Mouse (Mus musculus) left cerebral cortex, postnatal 4 days (tissue): Measurements from ENCODE around the gene Grid1. TPM values are rescaled to one million over a fixed set of nuclear protein-coding genes. Genes with fewer than 3 reads are reported as not detected.
A peak's percentile ranks its signal among the peaks of the same experiment; 100 is the strongest.

Experiments used
- DNase-seq: peaks from one replicate; pipeline ENCODE4 v3.0.0-alpha.2; 2022
- intact Hi-C: fragments of 180-260 bp; cut with DNase I; formaldehyde crosslinking; loops from one replicate; pipeline ENCODE4 v1.15.1; 2025
- total RNA-seq, 2 experiments: library from RNA; stranded (reverse); gene quantifications; 2 replicates each; pipeline ENCODE4 v1.2.3; 2021

The Grid1 gene
- total RNA-seq, 2 experiments from 2014 or later = 42.9 to 51.1 TPM

DNA sequence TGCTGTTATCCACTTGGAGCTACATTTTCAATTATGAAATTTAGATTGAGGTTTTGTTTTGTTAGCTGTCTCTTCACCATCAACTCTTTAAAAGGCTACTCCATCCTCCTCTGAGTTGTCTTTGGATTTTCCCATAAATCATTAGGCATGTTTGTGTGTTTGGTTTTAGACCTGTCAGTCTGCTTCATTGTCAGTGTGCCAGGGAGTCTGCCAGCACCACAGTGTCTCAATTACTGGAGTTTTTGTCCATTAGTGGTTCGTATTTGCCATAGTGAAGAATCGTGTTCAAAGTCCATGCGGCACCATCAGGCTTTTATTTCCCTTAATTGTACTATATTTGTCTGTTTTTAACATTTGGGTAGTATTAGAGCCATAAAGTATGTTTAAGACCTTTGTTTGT, 516.7 kb downstream of the Grid1 start:
- intact Hi-C loops = no loop called here
- no peak for DNase-seq

DNA sequence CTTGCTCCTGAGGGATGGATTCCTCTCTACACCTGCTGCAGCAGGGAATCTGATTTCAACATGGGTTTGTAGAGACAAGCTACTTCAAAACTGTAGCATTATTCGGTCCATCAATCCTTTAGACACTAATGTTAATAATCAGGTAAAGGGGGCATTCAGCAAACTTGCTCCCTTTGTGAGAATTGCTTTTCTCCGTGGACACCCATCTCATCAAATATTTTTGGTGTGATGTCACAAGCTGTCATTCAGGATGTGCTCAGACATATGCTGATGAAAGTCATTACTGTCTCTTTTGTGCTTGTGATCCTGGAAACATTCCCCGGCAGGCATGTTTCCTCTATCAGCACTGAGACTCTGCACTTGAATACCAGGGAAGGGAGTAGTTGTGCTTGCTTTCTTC, 536.1 kb downstream of the Grid1 start:
- no peak for DNase-seq
- intact Hi-C loops = no loop called here

DNA sequence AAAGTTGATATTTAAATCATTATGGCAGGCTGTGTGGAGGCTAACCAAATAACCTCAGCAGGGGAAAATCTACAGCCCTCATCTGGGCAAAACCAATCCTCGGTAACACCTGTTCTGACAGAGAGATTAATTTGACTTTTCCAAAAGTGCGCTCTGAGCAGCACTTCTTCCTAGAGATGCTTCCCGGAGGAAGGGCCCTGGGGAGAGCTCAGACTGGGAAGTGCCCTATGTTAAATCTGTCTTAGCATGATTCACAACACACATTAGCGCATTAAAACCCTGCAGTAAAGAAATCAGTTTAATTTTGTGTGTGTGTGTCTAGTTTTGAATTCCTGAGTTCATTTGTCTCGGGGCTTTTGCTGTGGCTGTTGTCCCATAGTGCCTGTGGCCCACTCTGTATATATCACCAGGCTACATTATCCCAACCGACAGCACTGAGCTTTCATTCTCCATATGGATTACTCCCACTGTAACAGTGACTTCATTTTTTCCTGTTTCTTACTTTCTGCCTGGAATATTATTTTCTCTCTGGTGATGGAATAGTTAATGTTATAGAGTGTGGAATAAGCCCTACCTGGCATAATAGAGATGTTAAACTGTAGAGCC, 536.7 kb downstream of the Grid1 start:
- DNase-seq = no peak
- intact Hi-C loops = no loop called here

DNA sequence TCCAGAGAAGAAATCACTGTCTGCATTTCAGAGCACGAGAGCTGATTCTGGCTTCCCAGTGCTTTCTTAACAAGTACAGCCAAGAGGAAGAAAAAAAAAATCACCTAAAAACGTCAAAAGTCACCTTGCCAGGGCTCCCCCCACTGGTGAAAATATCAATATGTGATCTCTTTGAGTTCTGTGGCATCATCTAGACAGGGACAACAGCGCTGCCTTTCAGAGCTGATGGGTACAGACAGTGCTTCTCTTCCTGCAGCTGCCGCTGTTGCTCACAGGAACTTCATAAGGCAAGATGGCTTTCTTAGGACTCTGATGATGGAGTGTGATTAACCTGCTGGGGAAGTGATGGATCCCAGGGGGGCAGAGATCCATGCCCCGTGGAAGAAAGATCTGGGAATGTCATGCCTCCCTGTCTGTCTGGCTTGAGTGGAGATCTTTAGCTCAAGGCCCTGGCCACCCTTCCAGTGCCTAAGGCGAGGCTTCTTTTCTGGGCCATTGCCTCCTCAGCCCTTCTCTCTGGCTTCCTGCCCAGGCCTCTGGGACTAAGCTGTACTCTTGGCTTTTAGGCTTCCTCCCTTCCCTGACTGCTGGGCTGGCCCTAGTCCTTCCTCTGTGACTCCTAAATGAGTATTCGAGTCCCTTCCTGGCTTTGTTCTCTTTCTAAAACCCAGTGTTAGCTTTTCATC, 538.4 kb downstream of the Grid1 start:
- intact Hi-C loops = no loop called here
- peak; percentile 75 for DNase-seq

DNA sequence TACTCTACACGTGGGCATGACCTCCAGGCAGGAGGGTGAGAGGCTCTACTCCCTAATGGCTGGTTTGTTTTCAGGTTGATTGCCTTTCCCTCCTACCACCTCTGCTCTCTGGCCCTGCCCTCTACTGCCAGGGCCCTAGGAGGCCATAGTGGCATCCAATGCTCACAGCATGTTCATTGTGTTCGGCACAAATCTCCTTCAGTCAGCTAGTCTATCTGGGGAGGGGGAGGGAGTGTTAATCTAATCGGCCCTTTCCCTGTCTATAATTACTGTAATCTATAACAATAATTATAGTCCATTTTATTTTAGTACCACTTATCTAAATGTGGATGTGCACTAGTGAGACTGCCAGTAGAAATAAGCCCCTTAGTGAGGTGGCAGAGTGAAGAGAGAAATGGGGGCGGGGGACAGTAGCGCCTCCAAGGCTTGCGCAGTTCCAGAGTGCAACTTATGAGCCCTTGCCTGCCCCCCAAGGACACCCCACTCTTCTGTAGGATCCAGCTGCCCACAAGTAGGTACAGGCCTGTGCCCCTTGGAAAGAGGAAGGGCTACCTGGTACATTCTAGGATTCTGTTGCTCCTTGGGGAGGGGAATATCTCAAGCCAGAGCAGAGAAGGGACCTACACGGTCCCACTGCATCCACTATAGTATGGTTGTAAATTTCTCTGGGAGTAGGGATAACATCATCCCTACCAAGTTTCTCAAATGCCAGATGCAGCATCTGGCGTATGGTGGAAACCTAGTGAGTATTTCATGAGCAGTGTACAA, 545.5 kb downstream of the Grid1 start:
- intact Hi-C loops = no loop called here
- no peak for DNase-seq

DNA sequence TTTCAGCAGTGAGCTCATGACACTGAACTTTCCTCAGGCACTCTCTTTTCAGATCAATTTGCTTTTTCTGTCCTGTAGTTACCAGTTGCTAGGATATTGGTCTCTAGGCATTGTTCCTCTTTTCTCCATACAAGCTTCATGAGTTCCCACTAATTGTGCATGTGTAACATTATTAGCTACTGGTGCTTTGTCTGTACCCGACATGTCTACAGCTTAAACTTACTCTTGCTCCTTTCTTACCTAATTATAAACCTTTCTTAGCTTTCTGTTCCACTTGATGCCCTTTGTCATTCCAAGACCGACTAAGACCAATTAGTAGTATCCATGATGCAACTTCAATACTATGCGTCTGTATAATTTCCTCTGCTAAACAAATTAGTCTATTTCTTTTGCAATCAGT, 554.5 kb downstream of the Grid1 start:
- DNase-seq = no peak
- intact Hi-C loops = no loop called here

DNA sequence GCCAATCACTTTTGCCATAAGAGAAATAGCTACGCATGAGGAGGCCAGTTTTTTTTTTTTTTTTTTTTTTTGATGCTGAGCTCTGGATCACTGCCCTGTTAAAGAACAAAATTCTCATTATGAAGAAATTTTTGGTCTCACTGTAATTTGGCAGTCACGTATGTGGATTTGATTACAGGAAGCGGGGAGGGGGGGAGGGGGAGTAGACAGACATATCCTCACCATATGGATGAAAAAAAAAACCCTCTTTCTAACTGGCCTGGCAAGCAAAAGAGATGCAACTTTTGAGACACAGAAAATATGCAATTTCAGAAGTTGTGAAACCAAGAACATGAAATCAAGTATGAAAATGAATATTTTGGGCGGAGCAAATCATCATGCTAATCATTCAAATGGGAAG, 573.7 kb downstream of the Grid1 start:
- DNase-seq = no peak
- intact Hi-C loops = no loop called here

DNA sequence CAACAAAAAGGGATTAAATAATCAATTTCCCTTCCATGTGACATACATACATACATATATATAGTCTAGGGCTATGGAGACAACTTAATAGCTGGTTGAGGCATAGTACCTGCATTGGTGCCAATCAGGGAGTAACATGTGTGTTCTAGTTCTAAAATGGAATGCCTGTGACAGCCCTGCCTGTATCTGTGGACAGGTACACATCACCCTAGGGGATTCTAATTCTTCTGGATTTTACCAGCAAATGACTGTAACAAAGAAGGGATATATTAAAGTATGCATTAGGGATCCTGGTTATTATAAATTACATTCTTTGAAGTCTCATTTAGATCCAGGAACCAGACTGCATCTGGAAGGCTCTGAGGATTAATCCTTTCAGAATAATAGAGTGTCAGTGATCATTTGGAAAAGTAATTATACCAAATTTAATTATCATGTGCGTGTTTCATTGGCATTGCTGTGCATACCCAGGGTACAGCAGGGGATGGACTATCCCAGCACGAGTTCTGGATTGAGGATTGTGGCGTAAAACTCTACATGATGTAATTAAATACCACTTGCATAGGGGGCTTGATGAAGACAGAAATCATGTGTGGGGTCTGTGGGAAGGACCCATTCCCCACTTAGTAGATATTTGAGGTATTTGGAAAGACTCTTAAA, 584.5 kb downstream of the Grid1 start:
- intact Hi-C loops = no loop called here
- DNase-seq = no peak

DNA sequence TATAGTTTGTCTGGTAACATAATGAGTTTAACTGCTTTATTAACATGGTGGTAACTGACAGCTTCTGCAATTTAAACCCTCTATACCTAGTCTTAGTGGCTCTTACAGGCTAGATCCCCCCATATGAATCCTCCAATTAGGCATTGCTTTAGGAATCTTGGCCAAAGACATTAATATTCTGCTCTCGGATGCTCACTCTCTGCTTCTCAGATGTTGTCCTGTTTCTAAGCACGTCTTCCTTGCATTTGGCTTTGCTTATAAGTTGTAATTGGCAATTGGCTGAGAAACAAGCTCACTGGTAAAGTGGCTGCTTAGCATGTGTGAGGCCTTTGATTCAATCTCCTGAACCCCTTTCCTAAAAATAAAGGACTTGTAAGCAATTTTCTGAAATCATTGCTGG, 610.4 kb downstream of the Grid1 start:
- DNase-seq = no peak

DNA sequence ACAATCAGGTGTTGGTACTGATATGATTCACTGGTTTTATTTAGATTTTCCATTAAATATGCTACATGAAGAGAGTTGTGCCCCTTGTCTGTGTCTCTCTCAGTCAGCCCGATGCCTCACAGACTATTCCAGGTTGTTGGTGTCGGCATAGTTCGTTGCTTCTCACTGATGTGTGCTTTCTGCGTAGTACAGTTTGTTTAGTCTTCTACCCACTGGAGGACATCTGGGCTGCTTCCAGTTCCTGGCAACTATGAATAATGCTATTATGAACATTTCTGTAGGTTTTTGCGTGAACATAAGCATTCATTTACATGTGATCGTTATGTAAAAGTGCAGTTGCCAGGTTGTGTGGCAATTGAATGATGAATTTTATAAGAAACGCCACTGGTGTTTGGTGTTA, 633.8 kb downstream of the Grid1 start:
- DNase-seq = no peak
- intact Hi-C loops = no loop called here

More for the DNA sequence above, 610.4 kb downstream of the Grid1 start:
- intact Hi-C loops = no loop called here

DNA sequence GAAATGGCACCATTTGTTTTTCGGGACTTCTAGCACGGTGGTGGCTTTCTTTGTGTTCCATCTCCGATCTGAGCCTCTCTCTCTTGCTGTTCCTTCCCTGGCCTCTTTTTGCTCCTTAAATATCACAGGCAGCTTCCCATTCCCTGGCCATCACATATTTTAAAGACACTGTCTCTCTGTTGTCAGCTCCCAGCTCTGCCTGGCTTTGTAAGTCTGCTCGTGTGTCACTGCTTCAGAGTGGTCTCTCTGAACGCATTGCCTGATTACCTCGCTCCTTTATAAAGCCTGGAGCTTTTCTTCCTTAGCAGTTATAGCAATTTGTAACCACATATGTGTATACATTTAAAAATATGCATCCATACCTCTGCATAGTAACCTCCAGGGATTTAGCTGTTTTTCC, 648.3 kb downstream of the Grid1 start:
- intact Hi-C loops = no loop called here
- DNase-seq = no peak

DNA sequence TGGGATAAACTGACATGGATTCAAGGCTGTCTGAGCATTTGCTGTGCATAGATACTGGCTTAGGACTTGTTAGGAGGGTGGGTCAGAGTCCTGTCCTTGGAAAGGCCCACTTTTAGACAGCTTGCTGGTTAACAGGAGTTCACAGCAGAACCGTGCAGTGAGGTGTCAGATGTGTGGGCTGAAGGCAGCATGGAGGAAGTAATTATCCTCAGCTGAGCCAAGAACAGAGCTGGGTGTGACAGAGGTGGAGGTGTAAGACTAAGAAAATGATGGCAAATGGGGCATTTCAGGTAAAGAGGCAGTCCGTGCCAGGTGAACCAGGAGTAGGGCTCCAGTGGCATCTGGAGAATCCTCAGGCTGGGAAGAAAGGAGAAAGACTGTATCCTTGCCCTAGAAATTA, 666.1 kb downstream of the Grid1 start:
- no peak for DNase-seq
- intact Hi-C loops = no loop called here

DNA sequence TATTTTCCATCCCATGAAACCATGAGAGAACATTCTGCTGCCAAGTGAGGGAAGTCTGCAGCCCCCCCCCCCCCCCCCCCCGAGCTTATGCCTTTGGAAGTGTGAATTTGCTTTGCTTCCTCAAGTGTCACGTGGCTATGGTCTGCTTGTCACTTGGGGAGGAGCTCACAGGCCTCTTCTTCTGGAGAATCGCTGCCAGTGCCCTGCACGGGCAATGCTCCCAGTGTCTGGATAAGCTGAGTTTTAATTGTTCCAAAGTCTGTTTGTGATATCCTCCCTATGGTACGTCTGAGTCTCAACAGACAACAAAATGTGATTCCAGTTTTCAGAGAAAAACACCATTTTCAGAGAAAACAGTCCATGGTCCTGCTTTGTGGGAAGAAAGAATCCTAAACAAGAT, 682.4 kb downstream of the Grid1 start:
- no peak for DNase-seq
- intact Hi-C loops = no loop called here

DNA sequence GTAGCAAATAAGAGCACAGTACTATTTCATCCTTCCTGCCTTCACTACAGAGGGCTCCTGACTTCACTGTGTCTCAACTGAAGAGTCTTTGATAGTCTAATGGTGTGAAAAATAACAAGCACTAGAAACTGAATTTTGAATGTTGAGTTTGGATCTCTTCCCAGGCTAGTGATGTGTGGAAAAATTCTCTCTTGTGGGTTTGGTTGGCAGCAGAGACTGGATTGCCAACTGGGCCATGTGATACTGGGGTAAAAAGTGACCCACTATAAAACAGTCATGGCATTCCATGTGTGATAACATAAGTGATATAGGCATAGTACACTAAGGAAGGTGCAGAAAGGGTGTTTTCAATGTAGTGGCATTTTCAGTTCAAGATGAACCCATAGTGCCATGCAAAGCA, 699.5 kb downstream of the Grid1 start:
- intact Hi-C loops = no loop called here
- no peak for DNase-seq

DNA sequence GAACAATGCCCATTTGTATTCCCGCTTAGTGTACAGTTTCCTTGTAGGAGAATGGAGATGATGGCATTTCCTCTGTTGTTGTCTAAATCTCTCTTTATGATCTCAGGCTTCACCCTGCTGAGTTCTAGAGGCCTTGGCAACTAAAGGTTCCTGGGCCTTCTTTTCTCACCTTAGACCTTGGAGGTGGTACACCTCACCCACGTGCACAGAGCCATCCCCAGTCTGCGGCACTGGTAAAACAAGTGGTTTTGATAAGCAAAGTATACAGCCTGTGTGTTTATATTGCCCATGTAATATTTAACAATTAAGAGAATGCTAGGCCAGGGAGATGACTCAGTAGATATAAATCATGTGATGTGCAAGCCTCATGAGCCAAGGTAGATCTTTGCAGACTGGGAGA, 718.9 kb downstream of the Grid1 start:
- DNase-seq = no peak
- intact Hi-C loops = no loop called here

DNA sequence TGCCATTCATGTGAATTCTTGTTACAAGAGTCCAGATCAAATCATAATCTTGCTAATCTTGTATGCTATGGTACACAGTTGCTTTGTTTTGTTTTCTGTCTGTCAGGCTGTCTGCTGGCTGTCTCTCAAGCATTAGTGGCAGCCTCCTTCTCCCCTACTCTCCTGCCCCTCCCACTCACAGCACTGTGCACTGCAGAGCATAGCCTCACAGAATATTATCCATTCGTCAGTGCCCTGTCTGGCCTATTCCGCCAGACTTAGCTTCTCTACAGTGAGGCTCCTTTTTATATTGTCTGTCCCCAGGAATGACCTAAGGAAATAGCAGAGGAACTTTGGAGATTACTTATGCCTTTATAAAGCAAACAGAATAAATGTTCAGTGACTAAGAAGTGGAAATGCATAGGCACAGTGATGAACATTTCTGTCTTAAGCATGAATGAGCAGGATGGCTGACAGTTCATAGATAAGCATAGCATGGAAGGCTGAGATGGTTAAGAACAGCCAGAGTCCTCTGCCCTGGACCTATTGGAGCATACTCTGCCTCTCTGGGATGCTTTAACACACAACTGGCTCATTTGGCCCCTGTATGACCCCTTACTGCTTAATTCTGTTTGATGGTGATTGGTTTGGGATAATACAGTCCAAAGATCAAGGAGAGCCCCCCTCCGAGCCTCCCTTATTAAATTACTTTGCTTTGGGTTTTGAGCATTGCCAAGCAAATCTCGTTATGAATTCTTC, 721.5 kb downstream of the Grid1 start:
- DNase-seq = no peak
- intact Hi-C loops = no loop called here

DNA sequence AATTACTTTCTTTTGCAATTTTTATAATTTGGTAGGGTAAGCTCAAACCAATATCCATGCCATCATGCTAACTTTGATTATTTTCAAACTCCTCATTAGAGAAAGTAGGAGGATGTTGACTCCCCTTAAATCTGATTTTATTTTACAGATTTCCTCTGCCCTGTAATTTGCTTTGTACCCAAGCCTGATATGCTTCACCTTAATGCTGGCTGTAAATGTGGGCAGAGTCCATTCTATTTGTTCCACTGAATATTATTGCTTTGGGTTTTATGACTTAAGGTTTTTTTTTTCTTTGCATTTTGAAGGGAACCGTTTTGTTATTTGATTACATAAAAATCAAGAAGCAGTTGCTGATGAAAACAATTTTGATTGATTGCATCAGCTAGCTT, 722.1 kb downstream of the Grid1 start:
- DNase-seq = no peak
- intact Hi-C loops = no loop called here

DNA sequence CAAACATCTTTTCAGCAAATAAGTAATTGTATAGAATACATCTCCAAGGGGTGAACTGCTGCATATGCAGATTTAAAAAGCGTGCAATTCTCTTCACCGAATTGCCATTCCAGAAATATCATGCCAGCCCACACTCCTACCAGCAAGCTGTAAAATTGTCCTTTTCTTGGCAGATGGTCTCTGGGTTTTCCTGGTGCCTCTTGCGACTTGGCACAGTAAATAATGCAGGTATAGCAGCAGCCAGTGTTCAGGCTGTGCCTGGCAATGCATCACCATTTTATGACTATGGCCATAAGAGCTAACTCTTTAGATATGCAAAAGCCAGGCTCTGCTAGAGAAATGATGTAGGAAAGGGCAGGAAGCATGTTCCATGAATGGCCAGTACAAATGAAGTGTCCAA, 734.4 kb downstream of the Grid1 start:
- intact Hi-C loops = no loop called here
- DNase-seq = no peak

DNA sequence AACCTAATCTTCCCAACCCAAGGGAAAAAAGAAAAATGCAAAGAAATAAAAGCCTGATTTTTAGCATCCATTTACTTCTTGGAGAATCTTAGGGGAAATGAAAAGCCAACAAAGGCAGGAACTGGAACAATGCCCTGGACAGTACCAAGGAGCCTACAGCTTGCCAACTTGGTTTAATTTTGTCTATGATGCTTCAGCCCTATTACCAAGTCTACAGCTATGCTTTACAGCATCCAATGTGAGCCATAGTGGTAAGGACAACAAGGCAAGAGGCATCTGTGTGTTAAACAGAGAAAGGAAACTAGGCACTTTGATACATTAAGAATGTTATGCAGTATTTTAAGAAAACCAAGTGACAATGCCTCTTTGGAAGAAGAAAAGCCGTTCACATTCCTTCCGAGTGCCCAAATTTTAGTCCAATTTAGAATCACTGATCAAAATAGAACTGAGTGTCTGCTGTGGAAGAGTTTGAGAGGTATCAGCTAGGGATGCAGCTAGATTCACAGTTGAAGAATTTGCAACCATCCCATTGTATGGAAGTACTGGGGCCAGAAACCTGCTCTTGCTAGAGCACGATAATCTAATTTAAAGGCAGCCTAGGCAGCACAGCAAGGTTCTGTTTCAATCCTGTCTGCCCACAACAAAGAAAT, 741.5 kb downstream of the Grid1 start:
- no peak for DNase-seq
- intact Hi-C loops = no loop called here

DNA sequence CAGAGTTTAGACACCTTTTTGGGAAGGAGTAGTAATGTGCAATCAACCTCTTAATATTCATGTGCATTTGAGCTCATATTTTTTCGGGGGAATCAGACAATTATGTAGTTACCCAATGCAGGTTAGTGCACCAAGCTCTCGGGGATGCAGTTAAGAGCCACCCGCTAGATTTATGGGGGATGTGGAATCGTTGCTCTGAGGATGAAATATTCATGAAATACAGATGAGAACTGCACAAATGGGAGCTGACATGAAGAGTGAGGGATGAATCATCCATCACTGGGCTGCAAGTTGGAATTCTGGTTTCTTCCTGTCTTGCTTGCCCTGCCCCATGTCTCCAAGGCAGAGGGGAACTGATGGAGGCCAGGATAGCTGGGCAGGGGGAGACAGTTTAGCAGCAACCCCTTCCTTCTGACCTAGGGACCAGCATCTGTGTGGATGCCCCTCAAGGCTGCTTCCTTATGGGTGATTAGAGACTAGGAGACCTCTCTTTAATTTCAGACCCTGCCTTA, 753.1 kb downstream of the Grid1 start:
- no peak for DNase-seq
- intact Hi-C loops = no loop called here
